Mouse (Mus musculus): ENCODE results near the gene Grik4.

The Grik4 gene

GRCm38 (mm10) chr9:42735086-42735485 lies 209.2 kb downstream of the Grik4 start:
- no peak for DNase-seq

DNA sequence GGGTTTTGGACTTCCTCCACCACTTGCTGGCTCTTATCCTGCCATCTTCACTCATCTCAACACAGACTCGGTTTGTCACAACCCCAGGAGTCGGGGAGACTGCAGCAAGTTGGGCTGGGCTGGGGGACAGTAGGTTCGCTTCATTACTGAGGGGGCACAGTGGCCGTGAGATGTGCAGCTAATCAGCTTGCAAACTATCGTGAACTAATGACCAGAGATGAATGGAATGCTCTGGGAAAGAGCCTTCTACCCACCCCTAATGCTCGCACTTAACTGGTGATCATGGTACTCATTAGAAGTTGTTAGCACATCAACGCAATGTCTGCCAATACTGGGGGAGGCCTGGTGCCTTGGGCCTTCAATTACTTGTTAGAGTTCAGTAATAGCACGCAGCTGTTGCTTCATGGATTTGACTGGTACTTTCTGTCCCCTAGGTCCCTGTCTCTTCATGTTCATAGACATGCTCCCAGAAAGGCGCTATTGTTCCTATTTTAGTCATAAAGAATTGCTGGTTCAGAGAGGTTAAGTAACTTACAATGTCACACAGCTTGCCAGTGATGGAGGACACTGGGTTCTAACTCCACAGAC lies 211.5 kb downstream of the Grik4 start:
- no peak for DNase-seq

- DNase-seq = no peak
These were observed 215.8 kb downstream of the Grik4 start for GRCm38 (mm10) chr9:42728472-42728871.

DNA sequence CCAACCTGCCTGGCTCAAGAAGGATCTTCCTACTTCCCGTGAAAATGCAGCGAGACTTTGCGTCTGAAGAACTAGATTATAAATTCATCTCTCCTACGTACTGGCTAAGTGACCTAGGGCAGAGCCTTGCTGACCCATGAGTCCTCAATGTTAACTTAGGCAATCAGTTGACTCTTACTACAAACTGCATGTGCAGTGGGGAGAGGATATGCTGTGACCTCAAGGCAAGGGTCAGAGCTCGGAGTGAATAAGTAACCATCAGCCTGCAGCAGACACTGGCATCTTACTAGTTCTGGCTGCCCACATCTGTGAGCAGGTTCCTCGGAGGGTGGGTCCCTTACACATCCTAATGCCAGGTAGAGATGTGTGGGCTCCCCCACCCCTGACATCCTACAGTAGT lies 216.6 kb downstream of the Grik4 start:
- DNase-seq = no peak

DNA sequence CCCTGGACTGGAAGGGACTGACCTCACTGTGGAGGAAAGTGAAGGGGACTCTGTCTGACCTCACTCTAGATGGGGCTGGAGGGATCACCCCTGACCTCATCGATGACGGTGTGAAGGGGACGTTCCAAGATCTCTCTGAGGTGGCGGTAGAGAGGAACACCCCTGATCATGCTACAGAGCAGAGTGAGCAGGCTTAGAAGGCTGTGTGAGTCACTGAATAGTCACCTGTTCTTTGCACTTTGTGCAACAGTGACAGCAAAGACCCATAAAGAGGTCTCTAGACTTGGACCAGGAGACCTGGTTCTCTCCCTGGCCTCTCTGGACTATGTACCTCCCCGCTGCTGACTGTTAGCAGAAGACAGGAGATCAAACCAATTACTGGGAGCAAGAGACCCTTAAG lies 217.1 kb downstream of the Grik4 start:
- no peak for DNase-seq

DNA sequence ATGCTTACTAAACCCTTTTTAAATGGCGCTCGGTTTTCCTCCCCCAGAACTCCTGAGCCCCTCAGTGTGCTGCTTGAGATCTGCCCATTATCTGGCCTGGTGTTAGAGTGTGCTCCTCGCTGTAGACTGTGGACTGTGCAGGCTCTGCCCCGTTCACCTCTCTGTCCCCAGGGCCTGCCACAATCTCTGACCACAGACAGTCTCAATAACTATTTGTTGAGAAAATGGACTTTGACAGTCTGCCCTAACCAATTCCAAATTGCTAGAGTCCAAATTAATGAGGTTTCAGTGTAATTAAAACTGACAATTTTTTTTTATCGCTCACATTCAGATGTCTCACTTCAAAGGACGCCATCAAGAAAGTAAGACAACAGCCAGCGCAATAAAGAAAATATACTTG lies 220.2 kb downstream of the Grik4 start:
- DNase-seq = no peak

GRCm38 (mm10) chr9:42722501-42722900 lies 221.8 kb downstream of the Grik4 start:
- DNase-seq = no peak

DNA sequence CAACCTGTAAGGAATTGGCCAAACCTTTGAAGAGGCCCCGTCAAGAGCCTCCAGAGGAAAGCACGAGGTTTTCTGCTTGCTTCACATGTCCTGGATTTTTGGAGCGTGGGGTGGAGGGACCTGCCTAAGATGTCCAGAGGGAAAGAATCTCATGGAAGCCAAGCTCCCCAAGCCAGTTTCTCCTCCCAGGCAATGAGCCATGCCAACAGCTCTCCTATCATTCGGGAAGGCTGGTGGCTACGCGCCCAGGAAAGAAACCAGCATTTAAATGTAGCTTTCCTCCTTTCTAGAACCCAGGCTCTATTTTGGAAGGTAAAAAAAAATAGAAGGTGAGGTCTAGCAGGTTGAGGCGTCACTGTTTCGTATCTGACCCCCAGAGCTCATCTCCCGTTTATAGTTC lies 222.6 kb downstream of the Grik4 start:
- DNase-seq = no peak

DNA sequence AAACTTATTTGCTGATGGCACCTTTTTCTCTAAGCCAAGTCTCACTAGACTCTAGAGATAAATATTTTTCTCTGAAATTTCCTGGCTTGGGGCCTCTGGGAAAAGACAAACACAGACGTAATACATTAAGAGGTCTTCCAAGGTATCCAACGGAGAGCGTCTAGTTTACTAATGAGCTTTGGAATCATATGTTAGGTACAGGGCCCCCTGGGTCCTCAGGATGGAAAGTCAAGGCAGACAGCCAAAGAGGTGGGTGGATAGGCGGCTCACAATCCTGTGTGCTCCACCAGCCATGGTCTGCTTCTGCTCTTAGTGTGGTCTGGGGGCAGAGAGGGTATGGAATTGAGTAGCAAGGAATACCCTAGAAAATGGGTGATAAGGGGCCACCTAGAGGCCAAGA lies 223.1 kb downstream of the Grik4 start:
- no peak for DNase-seq

- no peak for DNase-seq
These were observed 230.4 kb downstream of the Grik4 start for GRCm38 (mm10) chr9:42713912-42714311.

DNA sequence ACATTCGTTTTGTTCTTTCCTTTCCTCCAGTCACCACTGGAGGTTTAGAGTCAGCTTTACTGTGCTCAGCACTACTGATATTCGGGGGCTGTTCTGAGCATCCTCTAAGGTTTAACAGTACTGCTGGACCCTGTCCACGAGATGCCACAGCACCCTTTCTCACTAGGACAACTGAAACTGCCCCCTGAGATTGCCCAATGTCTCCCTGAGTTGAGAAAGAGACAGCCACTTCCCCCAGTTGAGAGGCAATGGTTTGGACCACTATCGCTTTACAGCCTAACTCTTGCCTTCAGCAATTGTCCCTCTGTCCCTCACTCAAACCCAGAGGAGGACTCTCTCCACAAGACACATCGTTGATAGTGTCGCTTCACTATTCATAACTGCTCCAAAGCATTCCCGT lies 238.4 kb downstream of the Grik4 start:
- DNase-seq = no peak

DNA sequence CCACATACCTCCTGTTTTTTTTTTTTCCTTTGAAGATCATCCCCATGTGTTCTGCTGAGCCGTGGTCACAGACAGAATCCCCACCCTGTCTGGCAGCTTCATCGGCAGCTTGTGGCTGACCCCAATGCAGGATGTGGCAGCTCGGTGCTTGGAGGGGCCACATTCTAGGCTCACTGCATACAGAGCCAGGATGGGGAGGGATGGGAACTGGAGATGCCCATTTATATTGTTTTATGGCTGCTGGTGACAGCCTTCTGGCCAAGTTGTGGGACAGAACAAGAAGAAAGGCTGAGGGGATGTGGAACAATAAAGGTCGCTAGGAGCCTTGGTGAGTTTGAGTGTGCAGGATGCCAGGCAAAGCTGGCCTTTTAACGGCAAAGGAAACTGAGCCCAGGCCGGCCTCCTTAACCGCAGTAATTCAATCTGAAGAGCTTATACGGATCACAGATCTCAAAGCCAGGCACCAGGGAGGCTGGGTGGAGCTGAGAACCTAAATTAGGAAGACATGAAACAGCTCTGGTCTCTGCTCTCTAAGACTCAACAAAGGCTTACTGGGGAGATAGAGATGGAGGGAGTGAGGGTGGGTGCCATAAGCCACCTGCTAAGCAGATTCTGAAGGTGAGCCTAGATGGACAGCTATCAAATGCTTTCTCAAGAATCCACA lies 241.0 kb downstream of the Grik4 start:
- no peak for DNase-seq

DNA sequence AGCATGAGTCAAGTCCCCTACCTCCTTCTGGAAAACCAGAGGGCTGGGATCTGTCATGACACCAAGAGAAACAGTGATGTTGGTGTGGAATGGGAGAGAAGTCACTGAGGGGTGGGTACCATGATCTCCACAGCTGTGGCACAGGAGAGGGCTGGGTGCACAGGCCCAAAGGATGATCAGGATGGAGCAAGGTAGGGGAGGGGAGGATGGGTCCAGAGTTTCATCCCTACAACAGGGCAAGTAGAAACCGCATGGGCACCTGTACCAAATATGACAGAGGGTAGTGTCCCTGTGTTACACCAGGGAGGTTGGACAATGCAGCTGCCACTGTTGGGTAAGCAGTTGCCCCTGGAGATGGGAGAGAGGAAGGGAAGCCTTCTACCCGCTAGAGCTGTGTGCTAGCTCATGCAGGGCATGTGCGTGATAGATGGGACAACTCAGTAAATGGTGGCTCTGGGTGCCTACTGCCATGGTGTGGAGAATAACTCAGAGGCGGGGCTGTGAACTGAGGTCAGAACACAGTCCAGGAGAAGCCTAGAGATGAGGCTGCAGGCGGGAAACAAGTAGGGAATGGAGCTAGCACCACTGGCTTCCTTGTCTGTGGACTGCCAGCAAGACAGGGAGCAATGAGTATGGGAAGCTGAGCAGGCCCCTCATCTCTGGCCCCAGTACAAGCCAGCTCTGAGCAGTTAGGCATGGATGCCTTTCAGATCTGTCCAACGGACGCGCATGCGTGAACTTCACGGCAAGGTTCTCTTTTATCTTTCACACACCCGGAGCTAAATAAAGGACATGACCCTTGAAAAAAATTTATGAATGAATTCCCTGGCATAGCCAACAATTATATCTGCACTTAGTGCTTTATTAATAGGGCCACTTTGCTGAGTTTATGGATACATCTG lies 241.8 kb downstream of the Grik4 start:
- DNase-seq = no peak

GRCm38 (mm10) chr9:42701729-42702128 lies 242.6 kb downstream of the Grik4 start:
- no peak for DNase-seq

DNA sequence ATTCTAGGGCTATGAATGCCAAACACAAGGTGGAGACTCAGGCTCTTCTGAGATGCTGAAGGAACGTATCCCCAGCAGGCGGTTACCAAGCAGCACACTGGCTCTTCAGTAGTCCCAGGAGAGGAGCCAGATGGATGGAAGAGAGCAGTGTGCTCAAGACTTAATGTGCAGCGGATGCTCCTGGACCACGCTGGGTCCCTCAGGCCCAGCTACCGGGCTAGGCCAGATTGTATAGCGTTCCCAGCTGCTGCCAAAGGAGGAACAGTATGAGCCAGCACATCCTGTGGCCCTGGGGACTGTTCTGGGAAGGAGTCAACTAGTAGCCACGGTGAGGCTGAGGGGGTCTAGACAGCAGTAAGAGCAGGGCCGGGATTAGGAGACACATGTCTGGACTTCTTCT lies 251.3 kb downstream of the Grik4 start:
- no peak for DNase-seq

- DNase-seq = peak; percentile 83
These were observed 256.1 kb downstream of the Grik4 start for GRCm38 (mm10) chr9:42688143-42688542.

DNA sequence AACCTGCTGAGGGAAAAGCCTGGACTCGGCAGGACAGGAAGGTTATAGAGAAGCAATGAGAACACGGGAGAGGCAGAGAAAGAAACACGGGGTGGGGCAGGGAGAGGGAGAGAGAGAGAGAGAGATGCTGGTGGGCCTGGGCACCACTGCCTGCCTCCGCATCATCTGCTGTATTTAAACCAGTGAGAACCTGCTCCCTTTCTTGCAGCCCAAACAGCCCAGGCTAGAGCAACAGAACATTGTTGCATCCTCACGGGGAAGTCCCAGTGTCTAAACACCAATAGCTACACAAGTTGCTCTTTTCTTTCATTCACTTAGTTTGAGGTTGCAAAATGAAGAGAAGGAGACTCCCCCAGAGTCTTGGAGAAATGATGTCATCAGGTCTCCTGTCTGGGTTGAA lies 258.2 kb downstream of the Grik4 start:
- DNase-seq = no peak

DNA sequence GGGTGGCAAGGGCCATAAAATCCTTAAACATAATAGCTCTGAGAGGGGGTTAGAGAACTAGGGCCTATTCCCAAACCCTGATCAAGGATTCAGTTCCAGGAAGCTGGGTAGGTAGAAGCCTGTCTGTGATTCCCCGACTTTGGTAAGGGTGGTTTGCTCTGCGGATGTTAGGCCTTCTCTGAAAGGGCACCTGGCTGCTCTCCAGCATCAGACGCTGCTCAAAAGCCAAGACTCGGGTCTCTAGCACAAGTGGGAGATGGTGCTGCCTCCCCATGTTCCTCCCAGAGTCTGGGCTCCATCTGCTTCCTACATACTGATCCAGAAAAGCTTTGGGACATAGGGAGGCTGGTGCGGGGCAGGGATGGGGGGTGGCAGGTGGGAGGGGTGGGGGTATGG lies 270.3 kb downstream of the Grik4 start:
- DNase-seq = no peak

- DNase-seq = peak; percentile 66
These were observed 270.8 kb downstream of the Grik4 start for GRCm38 (mm10) chr9:42673385-42674016.

GRCm38 (mm10) chr9:42672982-42673381 lies 271.3 kb downstream of the Grik4 start:
- DNase-seq = no peak

GRCm38 (mm10) chr9:42670619-42671018 lies 273.7 kb downstream of the Grik4 start:
- no peak for DNase-seq

DNA sequence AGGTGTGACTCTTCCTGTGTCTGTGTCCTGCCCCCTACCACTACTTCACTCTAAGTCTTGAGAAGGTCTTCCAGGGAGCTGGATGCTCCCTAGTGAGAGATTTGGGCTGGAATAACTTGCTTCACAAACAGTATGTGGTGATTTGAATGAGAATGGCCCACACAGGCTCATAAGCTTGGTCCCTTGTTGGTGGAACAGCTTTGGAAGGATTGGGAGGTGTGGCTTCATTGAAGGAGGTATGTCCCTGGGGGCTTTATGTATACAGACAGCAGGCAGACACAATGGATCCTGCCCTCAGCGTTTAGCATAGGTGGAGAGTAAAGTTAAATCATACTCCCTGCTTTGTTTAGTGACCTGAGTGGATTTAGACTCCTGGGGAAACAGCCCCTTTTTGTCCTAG lies 282.8 kb downstream of the Grik4 start:
- no peak for DNase-seq

DNA sequence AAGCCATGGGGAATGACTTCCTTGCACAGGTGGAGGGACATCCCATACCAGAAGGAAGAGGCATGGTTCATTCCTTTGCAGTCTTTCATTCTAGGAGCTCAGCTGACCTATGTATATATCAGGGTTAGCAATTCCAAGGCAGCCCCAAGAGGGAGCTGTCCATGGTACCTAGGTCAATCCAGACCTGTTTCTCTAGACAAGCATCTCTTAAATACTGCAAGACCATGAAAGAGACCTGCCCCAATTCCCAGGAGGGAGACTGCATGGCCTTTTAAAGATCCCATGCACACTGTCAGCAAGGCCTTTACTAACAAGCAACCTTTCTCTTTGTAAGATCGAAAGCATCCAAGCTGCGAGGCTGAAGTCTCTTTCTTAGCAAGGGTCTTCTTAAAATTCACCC lies 291.5 kb downstream of the Grik4 start:
- DNase-seq = peak; percentile 54

GRCm38 (mm10) chr9:42652309-42652708 lies 292.0 kb downstream of the Grik4 start:
- no peak for DNase-seq

All from thymus, postnatal 4 days (tissue).